Mouse (Mus musculus) heart, postnatal 10 days (tissue): ENCODE data around the gene Itih2. TPM values are rescaled to one million over a fixed set of nuclear protein-coding genes. Genes with fewer than 3 reads are reported as not detected.

Source experiments
- DNase-seq, 2 experiments: peaks; one replicate each; pipeline ENCODE4 v3.0.0; 2021
- intact Hi-C: fragments of 180-260 bp; cut with DNase I; formaldehyde crosslinking; loops from one replicate; pipeline ENCODE4 v1.15.1; 2025
- total RNA-seq, 2 experiments: library from RNA; stranded (reverse); gene quantifications; 2 replicates each; pipeline ENCODE4 v1.2.3; 2021

The Itih2 gene
- total RNA-seq = under 1 TPM; 0.14 to 0.32 TPM

DNA sequence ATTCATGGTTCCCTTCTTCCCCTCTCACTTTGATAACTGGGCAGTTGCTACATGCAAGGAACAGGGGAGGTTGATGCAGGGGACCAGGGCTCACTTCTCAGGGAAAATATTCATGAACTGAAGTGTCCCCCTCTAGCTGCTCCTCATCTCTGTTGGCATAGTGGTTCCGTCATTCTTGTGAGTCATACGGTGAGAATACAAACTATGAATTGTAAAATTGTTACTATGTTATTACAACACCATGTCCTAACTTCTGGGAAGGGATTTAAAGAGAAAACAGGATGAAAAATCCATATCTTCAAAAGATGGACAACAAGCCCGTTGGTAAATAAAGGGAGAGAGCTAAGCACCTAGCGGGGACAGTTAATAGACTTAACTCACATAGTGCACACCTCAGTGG lies at the start of gene Itih2:
Gene Itih2, minus strand, starts transcription at position 101 of the 400 bp plus-strand sequence.
- no peak for DNase-seq
- intact Hi-C loops = no loop called here

GRCm38 (mm10) chr2:10169991-10170390 lies 38.8 kb upstream of the Itih2 start:
- intact Hi-C loops = no loop called here
- DNase-seq = no peak

DNA sequence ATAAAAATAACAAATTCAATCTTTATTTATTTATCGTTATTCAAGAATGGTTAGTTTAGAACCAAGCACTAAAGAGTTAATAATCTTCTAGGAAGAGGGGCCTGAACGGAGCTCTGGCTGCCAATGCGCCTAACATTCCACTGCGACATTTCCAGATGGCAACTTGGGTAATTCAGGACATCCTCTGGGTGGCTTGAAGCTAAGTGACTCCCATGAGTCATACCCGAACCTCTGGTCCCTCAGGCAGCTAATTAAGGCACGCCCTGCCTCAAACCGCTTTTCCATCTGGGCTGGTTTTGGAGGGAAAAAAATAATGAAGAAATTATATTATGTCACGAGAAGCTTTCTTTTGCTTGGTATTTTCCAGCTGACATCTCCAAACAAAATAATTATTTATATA lies 36.8 kb upstream of the Itih2 start:
- peak; percentile 15 to 42 for DNase-seq

GRCm38 (mm10) chr2:10167283-10167682 lies 36.1 kb upstream of the Itih2 start:
- intact Hi-C loops = no loop called here
- no peak for DNase-seq

More for the DNA sequence above, 36.8 kb upstream of the Itih2 start:
- intact Hi-C loops = no loop called here

DNA sequence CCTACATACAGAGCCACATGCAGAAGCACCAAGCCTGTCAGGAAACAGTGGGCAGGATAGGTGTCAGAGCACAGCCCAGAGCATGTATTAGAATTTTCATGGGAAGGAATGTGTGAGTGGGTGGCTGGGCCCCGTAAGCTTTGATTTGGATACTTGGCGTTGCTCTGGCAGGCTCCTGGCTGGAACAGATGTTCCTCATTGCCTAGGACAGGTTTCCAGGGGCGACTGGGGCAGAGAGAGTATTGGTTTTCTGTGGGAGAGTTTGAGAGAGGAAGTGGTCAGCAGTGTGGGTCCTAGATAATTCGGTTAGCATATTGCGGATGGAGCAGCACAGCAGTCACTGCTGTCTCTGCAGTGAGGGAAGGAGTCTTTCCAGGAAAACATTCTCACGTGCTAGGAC lies 35.4 kb upstream of the Itih2 start:
- DNase-seq = peak in 1 of 2 experiments; percentile 13
- intact Hi-C loops = no loop called here

GRCm38 (mm10) chr2:10162011-10162410 lies 30.8 kb upstream of the Itih2 start:
- intact Hi-C loops = no loop called here
- DNase-seq = no peak

GRCm38 (mm10) chr2:10157184-10157583 lies 26.0 kb upstream of the Itih2 start:
- intact Hi-C loops = no loop called here
- DNase-seq = peak; percentile 29 to 32

GRCm38 (mm10) chr2:10153201-10154075 lies 22.2 kb upstream of the Itih2 start, which contains the start of gene Itih5:
Gene Itih5, plus strand, starts transcription at chr2:10153571.
- intact Hi-C loops = no loop called here
- peak; percentile 50 to 61 for DNase-seq

- intact Hi-C loops = no loop called here
- no peak for DNase-seq
These were observed 21.4 kb upstream of the Itih2 start for GRCm38 (mm10) chr2:10152590-10152989.

GRCm38 (mm10) chr2:10147176-10147575 lies 16.0 kb upstream of the Itih2 start:
- DNase-seq = peak; percentile 44 to 53
- intact Hi-C loops = no loop called here

DNA sequence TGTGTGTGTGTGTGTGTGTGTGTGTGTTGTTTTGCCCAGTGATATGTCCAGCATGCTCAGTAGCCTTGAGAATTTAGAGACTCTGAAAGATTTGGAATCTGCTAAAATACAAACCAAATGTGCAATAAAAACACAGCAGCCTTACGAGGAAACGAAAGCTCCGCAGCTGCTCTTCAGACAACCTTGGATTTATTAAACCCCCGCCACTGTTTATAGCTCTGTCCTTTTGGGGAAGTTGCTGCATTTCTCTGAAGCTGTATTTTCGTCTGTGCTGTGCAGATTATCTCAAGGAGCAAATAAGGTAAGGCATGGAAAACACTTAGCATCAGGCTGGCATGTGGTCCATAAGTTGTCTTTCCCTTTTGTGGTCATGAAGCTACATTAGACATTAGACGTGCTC lies 14.3 kb upstream of the Itih2 start:
- intact Hi-C loops = no loop called here
- no peak for DNase-seq

DNA sequence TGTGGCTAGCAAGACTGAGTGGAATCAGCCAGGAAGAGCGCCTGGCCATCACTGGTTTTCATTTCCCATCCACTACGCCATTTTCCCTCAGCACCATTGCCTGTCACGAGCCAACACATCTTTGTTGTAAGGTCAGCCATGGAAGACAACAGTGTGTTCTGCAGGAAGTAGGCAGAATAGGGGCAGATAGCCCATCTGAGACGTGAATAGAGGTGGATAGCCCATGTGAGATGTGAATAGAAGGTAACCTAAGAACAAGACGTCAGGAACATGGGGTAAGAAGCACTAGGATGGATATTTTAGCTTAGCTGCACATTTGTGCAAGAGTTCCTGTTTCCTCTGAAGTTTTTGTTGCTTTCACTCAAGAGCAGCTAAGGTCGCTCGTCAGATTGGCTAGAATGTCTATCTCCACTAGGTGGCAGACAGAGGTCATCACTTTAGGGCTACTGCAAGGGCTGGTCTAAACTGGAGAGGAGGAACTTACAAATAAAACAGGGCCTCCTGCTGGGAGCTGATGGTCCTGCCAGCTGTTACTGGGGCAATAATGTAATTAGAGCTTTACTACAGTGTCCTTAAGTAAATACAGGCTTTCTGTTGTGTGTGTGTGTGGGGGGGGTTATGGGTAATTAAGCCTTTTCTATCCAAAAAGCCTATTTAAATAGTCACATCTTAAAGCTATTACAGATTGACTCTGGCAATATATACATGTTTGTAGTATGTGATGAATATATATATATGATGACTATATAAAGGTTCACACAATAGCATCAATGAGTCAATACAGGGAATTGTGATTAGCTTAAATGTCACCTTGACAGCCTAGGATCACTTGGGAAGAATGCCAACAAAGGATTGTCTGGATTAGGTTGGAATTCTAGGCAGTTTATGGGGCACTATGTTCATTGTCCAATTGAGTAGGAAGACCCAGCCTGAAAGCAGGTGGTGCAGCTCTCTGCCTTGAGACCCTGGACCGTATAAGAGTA lies 11.6 kb upstream of the Itih2 start:
- intact Hi-C loops = loop anchor here (1.0 to 2.0 kb wide), 3 partner anchors 41 to 146 kb away; no protein-coding TSS in a partner anchor
- peak; percentile 83 to 84 for DNase-seq

- intact Hi-C loops = no loop called here
- DNase-seq = no peak
These were observed 9.3 kb upstream of the Itih2 start for GRCm38 (mm10) chr2:10140456-10140855.

- intact Hi-C loops = no loop called here
- DNase-seq = no peak
These were observed 6.1 kb upstream of the Itih2 start for GRCm38 (mm10) chr2:10137320-10137719.

- intact Hi-C loops = no loop called here
- DNase-seq = no peak
These were observed 2.7 kb upstream of the Itih2 start for GRCm38 (mm10) chr2:10133941-10134340.

- intact Hi-C loops = no loop called here
- DNase-seq = no peak
These were observed 932 bp upstream of the Itih2 start for GRCm38 (mm10) chr2:10132128-10132527.

GRCm38 (mm10) chr2:10130341-10130990 lies 730 bp downstream of the Itih2 start:
- DNase-seq = no peak
- intact Hi-C loops = no loop called here

GRCm38 (mm10) chr2:10128571-10128970 lies 2.6 kb downstream of the Itih2 start:
- DNase-seq = no peak
- intact Hi-C loops = no loop called here

DNA sequence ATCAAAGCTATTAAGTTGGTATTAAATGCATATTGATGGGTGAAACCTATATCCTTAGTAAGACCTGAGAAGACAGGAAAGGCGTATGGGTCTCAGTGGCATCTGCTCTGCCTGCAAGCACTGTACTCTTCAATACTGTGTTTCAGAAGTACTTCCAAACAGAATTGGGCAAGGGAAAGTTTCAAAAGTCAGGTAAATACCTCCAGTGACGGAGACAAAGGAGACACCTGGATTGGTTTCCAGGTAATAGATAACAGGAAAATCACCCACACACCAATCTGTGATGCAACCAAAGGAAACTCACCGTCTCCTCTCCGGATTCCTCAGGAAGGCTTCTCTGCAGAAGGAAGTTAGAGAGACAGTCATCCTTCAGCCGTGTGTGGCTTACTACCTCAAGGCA lies 3.7 kb downstream of the Itih2 start:
- DNase-seq = no peak
- intact Hi-C loops = no loop called here

- no peak for DNase-seq
- intact Hi-C loops = no loop called here
These were observed 5.1 kb downstream of the Itih2 start for GRCm38 (mm10) chr2:10126122-10126521.

GRCm38 (mm10) chr2:10121826-10122225 lies 9.4 kb downstream of the Itih2 start:
- intact Hi-C loops = no loop called here
- DNase-seq = no peak
